Mouse (Mus musculus): ENCODE measurements around the gene Reep3. TPM values are rescaled to one million over a fixed set of nuclear protein-coding genes. Genes with fewer than 3 reads are reported as not detected.

The Reep3 gene
- polyA plus RNA-seq, 1 experiment = 13.0 TPM

DNA sequence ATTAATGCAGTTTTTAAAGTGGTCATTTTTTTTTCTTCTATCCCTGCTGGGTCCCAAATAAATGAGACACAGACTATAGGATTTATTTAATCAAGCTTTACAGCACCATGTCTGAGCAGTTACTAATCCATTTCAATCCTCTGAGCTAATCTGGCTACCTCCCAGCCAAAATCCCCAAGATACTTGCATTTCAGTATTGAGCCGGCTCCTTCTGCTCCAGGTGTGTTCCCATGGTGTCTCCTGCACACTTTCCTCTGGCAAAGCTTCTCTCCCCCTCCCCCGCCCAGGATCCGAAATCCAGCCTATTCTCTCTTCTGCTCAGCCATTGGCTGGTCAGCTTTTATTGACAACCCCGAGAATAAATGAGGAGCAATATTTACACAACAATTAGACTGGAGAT is 122.3 kb downstream of the Reep3 start:
- no peaks in the 10 kb centered on the region for H3K36me3 ChIP-seq (ENCODE audit: control insufficient read depth, insufficient read depth)
- TF ChIP-seq POLR2A (IDR thresholded peaks at IDR 0.05; ENCODE audit: insufficient read length, low read depth) (no peak), CEBPB (IDR thresholded peaks at IDR 0.05; ENCODE audit: insufficient read depth, poor library complexity, severe bottlenecking) (no peak)
- H3K27me3 ChIP-seq (ENCODE audit: control insufficient read depth, insufficient read depth, insufficient read length) = no peaks in the 10 kb centered on the region
- H3K79me2 ChIP-seq (ENCODE audit: control insufficient read depth, insufficient read depth) = no peaks in the 10 kb centered on the region
- no peak overlapping the region for H3K4me3 ChIP-seq
- H3ac ChIP-seq (ENCODE audit: control insufficient read depth, insufficient read length) = no peak overlapping the region
- H3K4me2 ChIP-seq (ENCODE audit: low read depth) = no peak overlapping the region

DNA sequence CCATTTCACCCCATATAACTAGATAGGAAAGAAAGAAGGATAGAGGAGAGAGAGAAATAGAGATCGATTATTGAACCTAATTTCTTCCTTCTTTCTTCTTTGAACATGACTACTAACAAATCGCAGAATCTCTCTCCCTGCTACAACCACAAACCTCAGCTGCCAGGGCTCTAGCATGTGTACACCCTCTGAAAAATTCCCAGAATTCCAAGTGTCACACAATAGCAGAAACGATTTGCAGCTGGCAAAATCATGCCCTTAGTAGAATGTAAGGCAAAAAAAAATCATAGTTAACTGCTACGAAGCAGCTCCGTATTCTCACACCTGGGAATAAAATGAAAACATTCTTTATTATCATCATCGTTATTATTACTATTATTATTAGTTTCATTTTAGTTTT is 122.9 kb downstream of the Reep3 start:
- no peaks in the 10 kb centered on the region for H3K36me3 ChIP-seq (ENCODE audit: control insufficient read depth, insufficient read depth)

DNA sequence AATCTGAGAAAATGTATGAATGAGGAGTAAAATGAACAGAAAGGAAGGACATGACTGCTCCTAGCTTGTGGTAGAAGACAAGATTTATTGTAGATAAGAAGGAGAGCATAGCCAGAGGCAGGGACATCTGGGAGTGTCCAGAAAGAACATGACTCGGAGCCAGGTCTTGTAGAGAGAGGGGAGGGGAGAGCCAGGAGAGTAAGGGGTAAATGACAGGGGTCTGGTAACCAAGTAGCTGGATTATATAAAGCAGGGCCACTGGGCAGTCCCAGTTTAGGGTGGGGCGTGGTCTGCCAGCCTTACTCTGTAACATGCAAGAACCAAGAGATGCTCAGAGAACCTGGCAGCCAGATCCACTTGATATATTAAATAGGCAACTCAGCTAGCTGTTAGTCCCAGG is 123.5 kb downstream of the Reep3 start:
- Histone ChIP-seq H3ac (ENCODE audit: control insufficient read depth, insufficient read length) (no peak overlapping the region), H3K27me3 (ENCODE audit: control insufficient read depth, insufficient read depth, insufficient read length) (no peaks in the 10 kb centered on the region), H3K79me2 (ENCODE audit: control insufficient read depth, insufficient read depth) (no peaks in the 10 kb centered on the region), H3K4me2 (ENCODE audit: low read depth) (no peak overlapping the region), H3K4me3 (no peak overlapping the region), H3K36me3 (ENCODE audit: control insufficient read depth, insufficient read depth) (no peaks in the 10 kb centered on the region)
- no peak for TF ChIP-seq TCF12 (IDR thresholded peaks at IDR 0.05; ENCODE audit: insufficient read depth, poor library complexity, severe bottlenecking)
- no peak for TF ChIP-seq CEBPB (IDR thresholded peaks at IDR 0.05; ENCODE audit: insufficient read depth, poor library complexity, severe bottlenecking)
- TF ChIP-seq SRF (IDR thresholded peaks at IDR 0.05; ENCODE audit: control insufficient read depth, insufficient read length, low read depth) = no peak
- TF ChIP-seq E2F4 (IDR thresholded peaks at IDR 0.05; ENCODE audit: insufficient read depth) = no peak
- TF ChIP-seq MYOG (IDR thresholded peaks at IDR 0.05; ENCODE audit: control insufficient read depth in 1 of 3, insufficient read depth in 1 of 3, insufficient read length in 2 of 3, low read depth in 2 of 3) = no peak
- no peak for TF ChIP-seq POLR2A (IDR thresholded peaks at IDR 0.05; ENCODE audit: insufficient read length, low read depth)
- TF ChIP-seq TCF3 (IDR thresholded peaks at IDR 0.05; ENCODE audit: insufficient read length, low read depth) = no peak
- TF ChIP-seq POLR2AphosphoS2 (IDR thresholded peaks at IDR 0.05; ENCODE audit: insufficient read length, low read depth) = no peak

More for the DNA sequence above, 122.9 kb downstream of the Reep3 start:
- Histone ChIP-seq H3ac (ENCODE audit: control insufficient read depth, insufficient read length) (no peak overlapping the region), H3K27me3 (ENCODE audit: control insufficient read depth, insufficient read depth, insufficient read length) (no peaks in the 10 kb centered on the region), H3K4me3 (no peak overlapping the region), H3K79me2 (ENCODE audit: control insufficient read depth, insufficient read depth) (no peaks in the 10 kb centered on the region), H3K4me2 (ENCODE audit: low read depth) (no peak overlapping the region)
- TF ChIP-seq MAX (IDR thresholded peaks at IDR 0.05; ENCODE audit: low read depth) (no peak), SRF (IDR thresholded peaks at IDR 0.05; ENCODE audit: control insufficient read depth, insufficient read length, low read depth) (no peak), POLR2AphosphoS2 (IDR thresholded peaks at IDR 0.05; ENCODE audit: insufficient read length, low read depth) (no peak), POLR2A (IDR thresholded peaks at IDR 0.05; ENCODE audit: insufficient read length, low read depth) (no peak), TCF3 (IDR thresholded peaks at IDR 0.05; ENCODE audit: insufficient read length, low read depth) (no peak)

DNA sequence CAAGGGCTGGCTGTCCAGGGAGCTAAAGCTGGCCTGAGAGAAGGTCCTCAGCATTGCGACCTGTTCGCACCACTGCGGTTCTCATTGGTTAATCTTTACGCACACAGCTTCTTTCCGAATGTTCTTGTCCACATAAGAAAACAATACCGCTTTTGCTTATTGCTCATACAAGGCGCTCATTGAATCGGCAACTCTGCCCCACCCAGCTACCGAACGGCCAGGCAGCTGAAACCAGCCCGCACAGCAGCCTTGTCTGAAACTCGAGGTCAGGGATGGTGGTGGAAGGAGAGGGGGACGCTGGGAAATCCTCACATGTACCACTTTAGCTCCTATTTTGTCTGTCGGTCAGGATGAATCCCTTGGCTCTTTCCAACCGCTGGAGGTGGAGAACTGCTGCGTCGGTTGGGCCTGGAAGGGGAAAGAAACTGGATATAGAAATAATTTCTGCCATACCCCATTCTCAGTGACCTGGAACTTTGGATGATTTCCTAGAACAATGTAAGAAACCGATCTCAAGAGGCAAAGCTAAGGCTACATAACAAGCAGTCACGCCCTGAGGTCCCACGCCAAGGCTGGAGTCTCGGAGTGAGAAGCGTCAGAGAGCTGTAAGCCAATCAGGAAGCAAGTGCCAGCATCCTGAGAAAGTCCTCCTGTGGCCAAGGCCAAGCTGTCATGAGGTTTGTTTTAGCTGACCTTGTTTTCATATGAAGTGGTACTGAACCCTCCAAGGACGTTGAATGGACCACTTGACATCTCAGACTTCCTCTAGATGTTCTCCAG is 126.2 kb downstream of the Reep3 start:
- H3K4me3 ChIP-seq = no peak overlapping the region
- H3K79me2 ChIP-seq (ENCODE audit: control insufficient read depth, insufficient read depth) = no peaks in the 10 kb centered on the region
- no peaks in the 10 kb centered on the region for H3K36me3 ChIP-seq (ENCODE audit: control insufficient read depth, insufficient read depth)
- H3K27me3 ChIP-seq (ENCODE audit: control insufficient read depth, insufficient read depth, insufficient read length) = no peaks in the 10 kb centered on the region
- no peak overlapping the region for H3ac ChIP-seq (ENCODE audit: control insufficient read depth, insufficient read length)
- no peak for TF ChIP-seq TCF3 (IDR thresholded peaks at IDR 0.05; ENCODE audit: insufficient read length, low read depth)
- TF ChIP-seq MYOD1 (IDR thresholded peaks at IDR 0.05; ENCODE audit: control insufficient read depth in 1 of 3, insufficient read length in 2 of 3, low read depth in 2 of 3) = no peak
- TF ChIP-seq E2F4 (IDR thresholded peaks at IDR 0.05; ENCODE audit: insufficient read depth) = no peak
- TF ChIP-seq POLR2AphosphoS2 (IDR thresholded peaks at IDR 0.05; ENCODE audit: insufficient read length, low read depth) = no peak
- TF ChIP-seq MAX (IDR thresholded peaks at IDR 0.05; ENCODE audit: low read depth) = no peak
- no peak for TF ChIP-seq POLR2A (IDR thresholded peaks at IDR 0.05; ENCODE audit: insufficient read length, low read depth)
- no peak for TF ChIP-seq CEBPB (IDR thresholded peaks at IDR 0.05; ENCODE audit: insufficient read depth, poor library complexity, severe bottlenecking)
- no peak for TF ChIP-seq TCF12 (IDR thresholded peaks at IDR 0.05; ENCODE audit: insufficient read depth, poor library complexity, severe bottlenecking)
- no peak for TF ChIP-seq MYOG (IDR thresholded peaks at IDR 0.05; ENCODE audit: control insufficient read depth in 1 of 3, insufficient read depth in 1 of 3, insufficient read length in 2 of 3, low read depth in 2 of 3)
- TF ChIP-seq REST (IDR thresholded peaks at IDR 0.05; ENCODE audit: insufficient read depth, insufficient read length) = no peak
- no peak for TF ChIP-seq SRF (IDR thresholded peaks at IDR 0.05; ENCODE audit: control insufficient read depth, insufficient read length, low read depth)
- no peak for TF ChIP-seq USF1 (IDR thresholded peaks at IDR 0.05; ENCODE audit: low read depth)
- H3K4me2 ChIP-seq (ENCODE audit: low read depth) = no peak overlapping the region

DNA sequence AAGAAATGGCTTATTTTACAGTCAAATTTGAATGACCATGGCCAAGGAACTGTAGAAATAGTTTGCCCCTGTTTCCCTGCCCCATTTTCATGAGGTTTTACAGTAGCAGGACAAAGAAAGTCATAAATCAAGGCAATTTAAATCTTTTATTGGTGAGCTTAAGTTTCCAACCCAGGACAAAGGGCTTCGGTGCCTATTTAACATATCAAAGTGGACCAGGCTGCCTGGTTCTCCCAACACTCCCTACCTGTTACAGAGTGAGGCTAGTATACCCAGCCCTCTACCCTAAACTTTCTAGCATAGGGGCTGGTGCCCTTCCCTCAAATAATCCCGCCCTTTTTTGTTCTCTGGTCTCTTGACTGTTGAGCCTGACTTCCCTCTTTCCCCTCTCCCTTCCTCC is 127.2 kb downstream of the Reep3 start:
- no peak overlapping the region for H3ac ChIP-seq (ENCODE audit: control insufficient read depth, insufficient read length)
- no peaks in the 10 kb centered on the region for H3K27me3 ChIP-seq (ENCODE audit: control insufficient read depth, insufficient read depth, insufficient read length)
- TF ChIP-seq TCF12 (IDR thresholded peaks at IDR 0.05; ENCODE audit: insufficient read depth, poor library complexity, severe bottlenecking) = no peak
- TF ChIP-seq MYOG (IDR thresholded peaks at IDR 0.05; ENCODE audit: control insufficient read depth in 1 of 3, insufficient read depth in 1 of 3, insufficient read length in 2 of 3, low read depth in 2 of 3) = no peak
- TF ChIP-seq MAX (IDR thresholded peaks at IDR 0.05; ENCODE audit: low read depth) = no peak
- no peak for TF ChIP-seq SRF (IDR thresholded peaks at IDR 0.05; ENCODE audit: control insufficient read depth, insufficient read length, low read depth)
- no peak for TF ChIP-seq E2F4 (IDR thresholded peaks at IDR 0.05; ENCODE audit: insufficient read depth)
- TF ChIP-seq REST (IDR thresholded peaks at IDR 0.05; ENCODE audit: insufficient read depth, insufficient read length) = no peak
- no peak for TF ChIP-seq MYOD1 (IDR thresholded peaks at IDR 0.05; ENCODE audit: control insufficient read depth in 1 of 3, insufficient read length in 2 of 3, low read depth in 2 of 3)
- no peak for TF ChIP-seq USF1 (IDR thresholded peaks at IDR 0.05; ENCODE audit: low read depth)
- no peak for TF ChIP-seq CEBPB (IDR thresholded peaks at IDR 0.05; ENCODE audit: insufficient read depth, poor library complexity, severe bottlenecking)
- TF ChIP-seq POLR2A (IDR thresholded peaks at IDR 0.05; ENCODE audit: insufficient read length, low read depth) = no peak
- TF ChIP-seq TCF3 (IDR thresholded peaks at IDR 0.05; ENCODE audit: insufficient read length, low read depth) = no peak
- TF ChIP-seq POLR2AphosphoS2 (IDR thresholded peaks at IDR 0.05; ENCODE audit: insufficient read length, low read depth) = no peak
- no peak overlapping the region for H3K4me3 ChIP-seq
- no peak overlapping the region for H3K4me2 ChIP-seq (ENCODE audit: low read depth)
- no peaks in the 10 kb centered on the region for H3K79me2 ChIP-seq (ENCODE audit: control insufficient read depth, insufficient read depth)
- H3K36me3 ChIP-seq (ENCODE audit: control insufficient read depth, insufficient read depth) = no peaks in the 10 kb centered on the region

Data from myocyte (in vitro differentiated cells).